ENCODE assay signal across 8 mouse cellular contexts in the genomic region with DNA sequence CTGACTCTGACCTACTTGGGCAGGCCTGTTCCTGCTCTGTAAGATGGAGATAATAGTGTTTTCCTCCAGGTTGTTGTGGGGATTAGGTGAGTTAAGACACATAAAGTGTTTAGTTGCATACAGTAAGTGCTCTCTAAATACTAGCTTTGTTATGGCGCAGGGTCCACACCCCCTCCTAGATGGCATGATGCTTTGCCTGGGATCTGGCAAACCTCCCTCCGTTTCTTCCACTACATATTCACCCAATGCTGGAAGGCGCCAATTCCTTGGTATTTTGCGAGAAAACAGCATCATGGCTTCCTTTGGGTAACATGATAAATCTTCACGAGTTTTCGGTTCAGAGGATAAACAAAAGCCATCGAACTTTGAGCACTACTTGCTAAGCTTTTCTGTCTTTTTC. TPM values are rescaled to one million over a fixed set of nuclear protein-coding genes. Genes with fewer than 3 reads are reported as not detected.
DNase-seq lines count a peak whose midpoint lies in the region; ATAC-seq and TF ChIP-seq lines count a peak whose summit lies in the region.

No protein-coding gene starts in this region.

- ATAC-seq in heart, embryonic 11.5 days (replicated peaks; ENCODE audit: insufficient number of reproducible peaks, low FRiP score, low TSS enrichment), result no peak
- no peak for ATAC-seq in forebrain, embryonic 11.5 days (replicated peaks; ENCODE audit: low FRiP score)
- no peak for ATAC-seq in liver, embryonic 12.5 days

- H3K4me3 ChIP-seq in heart, embryonic 11.5 days (ENCODE audit: low read depth, low read length), result peak overlapping the region; percentile 64; the same call in 1 of the 2 replicates
- peak overlapping the region in 1 of 3 experiments; percentile 93 for H3K4me3 ChIP-seq in CH12.LX (replicated peaks in 1 of 3; ENCODE audit: low read depth in 2 of 3, low read length in 2 of 3, poor library complexity in 1 of 3)
- H3K4me3 ChIP-seq in forebrain, embryonic 11.5 days (ENCODE audit: low read depth, low read length), result no peak overlapping the region
- 0 out of 2 replicates have a peak overlapping the region, but pooled peaks have one; percentile 76 for H3K4me3 ChIP-seq in liver, embryonic 12.5 days

- in situ Hi-C loops in CH12.LX (cut with MboI; ENCODE audit: low pct_ligation_motif_present, low pct_unique_long_range_greater_than_20kb, low sequenced_read_pairs), result loop anchor here (5.0 to 10.0 kb wide), 2 partner anchors 33 to 99 kb away; no protein-coding TSS in a partner anchor

- no peaks in the 10 kb centered on the region for H3K27me3 ChIP-seq in heart, embryonic 11.5 days (ENCODE audit: control insufficient read depth, insufficient read depth, low read length)
- H3K27me3 ChIP-seq in CH12.LX (replicated peaks), result no peaks in the 10 kb centered on the region
- no peaks in the 10 kb centered on the region; the same call in 1 of the 2 replicates for H3K27me3 ChIP-seq in forebrain, embryonic 11.5 days (ENCODE audit: control insufficient read depth, insufficient read depth, low read length)
- peaks cover 24% of the 10 kb centered on the region; the same call in 1 of the 2 replicates for H3K27me3 ChIP-seq in liver, embryonic 12.5 days (replicated peaks)

- H3K79me2 ChIP-seq in CH12.LX (replicated peaks; ENCODE audit: control insufficient read depth, extremely low read depth, insufficient read depth, poor library complexity, severe bottlenecking), result peaks cover 36% of the 10 kb centered on the region

- peak overlapping the region; percentile 80 for H3K9ac ChIP-seq in heart, embryonic 11.5 days (ENCODE audit: low read depth, low read length)
- peak overlapping the region; percentile 88; the same call in 1 of the 2 replicates for H3K9ac ChIP-seq in CH12.LX (ENCODE audit: insufficient read depth, low read depth)
- peak overlapping the region; percentile 77 for H3K9ac ChIP-seq in forebrain, embryonic 11.5 days (ENCODE audit: low read length)
- peak overlapping the region; percentile 76 for H3K9ac ChIP-seq in liver, embryonic 12.5 days

- no peak for DNase-seq in heart, adult 9 months (ENCODE audit: low spot score in 2 of 2)
- no peak for DNase-seq in CH12.LX (ENCODE audit: extremely low read depth)
- DNase-seq in forebrain, embryonic 11.5 days (ENCODE audit: low spot score), result no peak
- DNase-seq in adrenal gland, postnatal 10 days, result no peak
- no peak for DNase-seq in embryo, embryonic 11 days
- no peak for DNase-seq in embryo, embryonic 10 days (ENCODE audit: low spot score)

- H3K4me2 ChIP-seq in heart, embryonic 11.5 days, result peak overlapping the region; percentile 83
- H3K4me2 ChIP-seq in CH12.LX (ENCODE audit: insufficient read depth, low read depth, poor library complexity, severe bottlenecking), result 0 out of 2 replicates have a peak overlapping the region, but pooled peaks have one; percentile 85
- H3K4me2 ChIP-seq in forebrain, embryonic 11.5 days (ENCODE audit: low read depth, low read length, severe bottlenecking), result 0 out of 2 replicates have a peak overlapping the region, but pooled peaks have one; percentile 87
- peak overlapping the region; percentile 92 for H3K4me2 ChIP-seq in liver, embryonic 12.5 days

- no peak for TF ChIP-seq CTCF in CH12.LX (conservative IDR thresholded peaks at IDR 0.05 in 1 of 2, IDR thresholded peaks at IDR 0.05 in 1 of 2; ENCODE audit: low read depth in 2 of 2, low read length in 2 of 2)

- no peaks in the 10 kb centered on the region for H3K36me3 ChIP-seq in heart, embryonic 11.5 days (ENCODE audit: control insufficient read depth, insufficient read depth, low read length)
- peaks cover 0 to 9% of the 10 kb centered on the region in 2 experiments for H3K36me3 ChIP-seq in CH12.LX (replicated peaks in 1 of 2; ENCODE audit: control insufficient read depth in 1 of 2, insufficient read depth in 1 of 2, low read length in 1 of 2)
- no peaks in the 10 kb centered on the region for H3K36me3 ChIP-seq in forebrain, embryonic 11.5 days (ENCODE audit: control insufficient read depth, insufficient read depth, low read length)
- H3K36me3 ChIP-seq in liver, embryonic 12.5 days, result no peaks in the 10 kb centered on the region

- no peaks in the 10 kb centered on the region for H3K9me3 ChIP-seq in heart, embryonic 11.5 days (replicated peaks; ENCODE audit: control insufficient read depth, low read length)
- H3K9me3 ChIP-seq in CH12.LX (replicated peaks; ENCODE audit: low read length), result no peaks in the 10 kb centered on the region
- H3K9me3 ChIP-seq in forebrain, embryonic 11.5 days (ENCODE audit: control insufficient read depth, low read length), result no peaks in the 10 kb centered on the region
- no peaks in the 10 kb centered on the region for H3K9me3 ChIP-seq in liver, embryonic 12.5 days (replicated peaks)

- no peak for TF ChIP-seq POLR2A in CH12.LX (IDR thresholded peaks at IDR 0.05; ENCODE audit: low read depth, low read length)

- no peak for TF ChIP-seq EP300 in CH12.LX (IDR thresholded peaks at IDR 0.05; ENCODE audit: low read length)

- H3K27ac ChIP-seq in heart, embryonic 11.5 days (ENCODE audit: low read depth, low read length), result peak overlapping the region; percentile 89
- H3K27ac ChIP-seq in CH12.LX (ENCODE audit: insufficient read depth, low read depth), result no peak overlapping the region
- H3K27ac ChIP-seq in forebrain, embryonic 11.5 days (ENCODE audit: low read depth, low read length), result no peak overlapping the region
- H3K27ac ChIP-seq in liver, embryonic 12.5 days, result no peak overlapping the region

- H3K4me1 ChIP-seq in heart, embryonic 11.5 days (ENCODE audit: control insufficient read depth, insufficient read depth, low read length), result peaks cover 14% of the 10 kb centered on the region
- peaks cover 6 to 13% of the 10 kb centered on the region in 2 experiments for H3K4me1 ChIP-seq in CH12.LX (ENCODE audit: control insufficient read depth in 1 of 2, insufficient read depth in 2 of 2)
- H3K4me1 ChIP-seq in forebrain, embryonic 11.5 days (replicated peaks; ENCODE audit: control insufficient read depth, insufficient read depth, low read length), result peaks cover 27% of the 10 kb centered on the region
- H3K4me1 ChIP-seq in liver, embryonic 12.5 days, result peaks cover 53% of the 10 kb centered on the region

- dilution Hi-C loops in CH12.LX (cut with MboI; ENCODE audit: extremely low pct_ligation_motif_present, extremely low pct_unique_long_range_greater_than_20kb, low sequenced_read_pairs), result no loop called here

- no peak for TF ChIP-seq RAD21 in CH12.LX (IDR thresholded peaks at IDR 0.05; ENCODE audit: low read depth, low read length)

- 89% methylated on average over 7 of the region's 7 CpGs for WGBS in heart, embryonic 11.5 days (ENCODE audit: insufficient replicate concordance)
- 87% methylated on average over 7 of the region's 7 CpGs for WGBS in forebrain, embryonic 11.5 days
- 75% methylated on average over 7 of the region's 7 CpGs for WGBS in liver, embryonic 12.5 days (ENCODE audit: insufficient replicate concordance)

TF ChIP-seq in CH12.LX, 34 proteins besides CTCF, POLR2A, EP300 and RAD21:
- no peak for TF ChIP-seq HCFC1 (IDR thresholded peaks at IDR 0.05; ENCODE audit: low read depth, low read length)
- TF ChIP-seq ZNF384 (IDR thresholded peaks at IDR 0.05; ENCODE audit: low read depth, low read length), result no peak
- no peak for TF ChIP-seq USF1 (IDR thresholded peaks at IDR 0.05; ENCODE audit: low read depth, low read length)
- TF ChIP-seq NRF1 (IDR thresholded peaks at IDR 0.05; ENCODE audit: low read depth, low read length), result no peak
- TF ChIP-seq ELF1 (IDR thresholded peaks at IDR 0.05; ENCODE audit: low read depth, low read length), result no peak
- no peak for TF ChIP-seq SMC3 (IDR thresholded peaks at IDR 0.05; ENCODE audit: low read depth, low read length)
- TF ChIP-seq JUND (conservative IDR thresholded peaks at IDR 0.05; ENCODE audit: low read depth, low read length), result no peak
- no peak for TF ChIP-seq CHD2 (IDR thresholded peaks at IDR 0.05; ENCODE audit: low read length)
- no peak for TF ChIP-seq CHD1 (IDR thresholded peaks at IDR 0.05; ENCODE audit: low read depth, low read length)
- TF ChIP-seq SIN3A (IDR thresholded peaks at IDR 0.05; ENCODE audit: low read length), result no peak
- no peak for TF ChIP-seq RCOR1 (conservative IDR thresholded peaks at IDR 0.05; ENCODE audit: low read depth, low read length)
- no peak for TF ChIP-seq NELFE (IDR thresholded peaks at IDR 0.05; ENCODE audit: low read depth, low read length)
- no peak for TF ChIP-seq ZMIZ1 (IDR thresholded peaks at IDR 0.05; ENCODE audit: low read depth, low read length)

RNA-seq across cellular contexts. Expression of gene Got1, which starts 1.2 kb away (rescaled TPM):
- 134 and 158 TPM in 2 replicates for polyA plus RNA-seq in heart, embryonic 11.5 days (2014; fragmentation: Nextera tagmentation; extraction: Ambion mirVana)
- total RNA-seq in CH12.LX (2012; rRNA removed), result 122 and 131 TPM in 2 replicates
- 164 and 176 TPM in 2 replicates for total RNA-seq in CH12.LX (2014; rRNA removed)
- 214 and 228 TPM in 2 replicates for polyA plus RNA-seq in CH12.LX (2012; ENCODE audit: insufficient read length, low read depth)
- polyA plus RNA-seq in forebrain, embryonic 11.5 days (2014; fragmentation: Nextera tagmentation; extraction: Ambion mirVana), result 45.5 and 48.2 TPM in 2 replicates
- 24.0 and 27.6 TPM in 2 replicates for polyA plus RNA-seq in liver, embryonic 12.5 days (2016; fragmentation: Nextera tagmentation; extraction: Ambion mirVana)
- 100 to 1,000 TPM in 1 of 2 experiments, 10 to 100 TPM in 1; 83.4 to 147 TPM for total RNA-seq in adrenal gland, postnatal 10 days (2021)
